Mouse (Mus musculus) limb, embryonic 12.5 days (tissue): Measurements from ENCODE around the gene Stat5b. TPM values are rescaled to one million over a fixed set of nuclear protein-coding genes. Genes with fewer than 3 reads are reported as not detected.

ENCODE experiments used
- ATAC-seq: fragments of 200-750 bp; cut with Nextera tagmentation; 2 replicates; pipeline ENCODE4 v1.8.0; 2017; ENCODE audit warnings: low read depth, moderate TSS enrichment; ENCODE audit not compliant: insufficient number of reproducible peaks, insufficient read depth, low FRiP score, low TSS enrichment
- H3K27ac ChIP-seq: fragments of 300-500 bp; sonication (generic); 2 replicates; pipeline ENCODE4 v1.5.1; 2016; ENCODE audit warnings: mild to moderate bottlenecking, moderate library complexity
- H3K27me3 ChIP-seq: fragments of 300-500 bp; sonication (generic); 2 replicates; pipeline ENCODE4 v1.6.1; 2016; ENCODE audit warnings: mild to moderate bottlenecking, moderate library complexity
- H3K36me3 ChIP-seq: fragments of 300-500 bp; sonication (generic); 2 replicates; pipeline ENCODE4 v1.6.1; 2016; ENCODE audit warnings: mild to moderate bottlenecking, moderate library complexity
- H3K4me1 ChIP-seq: fragments of 300-500 bp; sonication (generic); replicated peaks from 2 replicates; pipeline ENCODE4 v1.6.1; 2016
- H3K4me2 ChIP-seq: fragments of 300-500 bp; sonication (generic); 2 replicates; pipeline ENCODE4 v1.6.1; 2016; ENCODE audit warnings: mild to moderate bottlenecking, moderate library complexity
- H3K4me3 ChIP-seq: fragments of 300-500 bp; sonication (generic); replicated peaks from 2 replicates; pipeline ENCODE4 v1.5.1; 2016; ENCODE audit warnings: mild to moderate bottlenecking
- H3K9ac ChIP-seq: fragments of 300-500 bp; sonication (generic); replicated peaks from 2 replicates; pipeline ENCODE4 v1.6.1; 2016; ENCODE audit warnings: mild to moderate bottlenecking, moderate library complexity
- H3K9me3 ChIP-seq: fragments of 300-500 bp; sonication (generic); 2 replicates; pipeline ENCODE4 v1.6.1; 2016; ENCODE audit warnings: mild to moderate bottlenecking, moderate library complexity
- WGBS: fragments of 180-500 bp; shearing (Covaris S2); methylation state at CpG from one replicate; pipeline ENCODE4 v1.1.7; 2016; 5-methylcytosine and 5-hydroxymethylcytosine counted together
- polyA plus RNA-seq: library from polyadenylated mRNA; unstranded; fragments of >200 nt; fragmentation: Nextera tagmentation; extraction: Ambion mirVana; gene quantifications from 2 replicates; pipeline ENCODE4 v1.2.1, GENCODE M21; 2016

Stat5b gene
- polyA plus RNA-seq, 1 experiment from 2014 or later = 20.4 TPM

DNA sequence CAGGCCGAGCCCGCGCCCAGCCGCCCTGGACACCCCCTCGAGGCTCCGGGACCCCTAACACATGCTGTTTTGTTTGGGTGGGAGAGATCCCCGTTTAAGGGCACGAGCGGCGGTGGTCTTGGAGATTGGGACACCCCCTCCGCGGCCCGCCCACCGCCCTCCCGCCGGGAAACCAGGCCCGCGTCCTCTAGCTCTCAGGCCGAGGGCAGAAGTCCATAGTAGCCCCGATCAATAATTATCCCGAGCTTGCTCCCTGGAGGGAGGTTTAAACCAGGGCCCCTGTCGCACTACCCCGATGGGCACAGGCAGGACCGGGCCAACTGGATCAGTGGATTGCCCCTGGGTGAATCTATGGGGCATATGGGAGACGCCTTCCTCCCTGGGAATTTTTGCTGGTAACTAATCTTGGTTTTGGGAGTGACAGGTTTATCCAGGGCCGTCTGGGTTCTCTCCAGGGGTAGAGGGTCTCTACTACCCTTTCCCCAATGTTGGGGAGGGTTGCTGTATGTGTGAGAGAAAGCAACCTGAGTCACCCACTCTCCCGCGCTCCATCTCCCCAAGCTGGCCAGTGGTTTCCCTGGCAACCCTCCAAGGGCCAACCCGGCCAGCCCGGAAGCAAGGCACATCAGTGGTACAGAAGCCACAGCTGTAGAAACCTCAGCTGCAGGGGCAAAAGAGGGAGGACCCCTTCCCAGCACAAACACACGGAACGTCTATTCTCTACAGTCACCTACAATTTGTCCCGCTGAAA, 429 bp upstream of the Stat5b start:
- WGBS = 1% methylated on average over 33 of the region's 33 CpGs
- Histone ChIP-seq H3K9me3 (no peaks in the 10 kb centered on the region), H3K4me3 (peak overlapping the region; percentile 80), H3K27me3 (peaks cover 34% of the 10 kb centered on the region), H3K36me3 (no peaks in the 10 kb centered on the region), H3K27ac (peak overlapping the region; percentile 80), H3K4me2 (peak overlapping the region; percentile 85), H3K9ac (peak overlapping the region; percentile 90), H3K4me1 (peaks cover 22% of the 10 kb centered on the region)
- ATAC-seq = peak; percentile 33; the same call in 1 of the 2 replicates

DNA sequence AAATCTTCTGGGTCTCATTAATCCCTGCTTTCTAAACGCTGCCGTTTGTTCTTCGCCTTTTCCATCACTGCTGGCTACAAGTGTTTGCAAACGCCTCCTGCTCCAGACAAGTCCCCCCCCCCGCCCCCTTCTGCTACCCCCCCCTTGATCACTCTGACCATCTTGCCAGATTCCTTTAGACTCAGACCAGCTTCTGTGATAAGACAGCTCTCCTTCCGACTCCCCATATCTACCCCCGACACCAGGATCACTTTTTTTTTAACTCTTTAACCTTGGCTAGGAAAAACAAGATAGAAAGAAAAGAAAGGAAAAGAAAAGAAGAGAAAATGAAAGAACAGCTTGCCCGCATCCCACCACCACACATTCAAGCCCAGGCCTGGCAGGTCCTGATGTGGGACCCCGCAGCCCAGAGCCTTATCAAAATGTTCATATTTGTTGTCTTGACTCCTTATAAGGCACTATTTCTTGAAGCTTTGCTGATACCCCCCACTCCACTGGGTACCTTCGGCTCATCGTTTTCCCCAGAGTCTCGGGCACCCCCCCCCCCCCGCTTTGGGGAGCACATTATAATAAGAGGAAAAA, 977 bp downstream of the Stat5b start:
- H3K9me3 ChIP-seq = no peaks in the 10 kb centered on the region
- peak overlapping the region; percentile 85 for H3K4me2 ChIP-seq
- peak overlapping the region; percentile 80 for H3K4me3 ChIP-seq
- no peaks in the 10 kb centered on the region for H3K36me3 ChIP-seq
- 4% methylated on average over 13 of the region's 13 CpGs for WGBS
- H3K9ac ChIP-seq = peak overlapping the region; percentile 90
- H3K4me1 ChIP-seq = peaks cover 22% of the 10 kb centered on the region
- H3K27ac ChIP-seq = peak overlapping the region; percentile 80; the same call in 1 of the 2 replicates
- no peak for ATAC-seq
- peaks cover 24% of the 10 kb centered on the region for H3K27me3 ChIP-seq

DNA sequence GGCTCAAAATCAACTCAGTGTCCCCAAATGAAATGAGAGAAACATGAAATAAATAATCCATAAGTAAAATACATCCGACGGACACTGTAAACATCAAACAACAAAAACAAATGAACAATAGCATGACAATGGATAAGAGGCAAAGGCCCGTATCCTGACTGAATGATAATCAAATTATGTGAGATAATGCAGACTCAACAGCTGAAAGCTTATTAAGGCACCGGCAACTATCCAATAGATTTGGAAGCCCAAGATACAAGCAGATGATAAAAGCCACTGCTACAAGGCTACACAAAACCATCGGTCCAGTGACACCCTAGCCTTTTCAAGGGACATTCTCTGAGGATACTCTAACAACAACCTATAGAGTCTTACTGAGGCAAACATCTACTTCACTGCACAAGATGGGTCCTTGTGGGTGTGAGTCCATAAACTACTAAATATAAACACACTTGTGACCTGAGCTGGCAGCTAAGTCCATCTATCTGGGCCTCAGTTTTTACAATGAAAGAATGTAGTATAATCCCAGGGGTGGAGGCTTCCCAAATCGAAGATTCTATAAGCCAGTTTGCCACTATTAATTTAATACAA, 1.6 kb downstream of the Stat5b start:
- no peak for ATAC-seq
- H3K27me3 ChIP-seq = peaks cover 18% of the 10 kb centered on the region
- no peaks in the 10 kb centered on the region for H3K9me3 ChIP-seq
- peaks cover 22% of the 10 kb centered on the region for H3K4me1 ChIP-seq
- H3K4me2 ChIP-seq = peak overlapping the region; percentile 85
- no peak overlapping the region for H3K27ac ChIP-seq
- no peaks in the 10 kb centered on the region for H3K36me3 ChIP-seq
- 83% methylated on average over 6 of the region's 6 CpGs for WGBS
- peak overlapping the region; percentile 80 for H3K4me3 ChIP-seq
- H3K9ac ChIP-seq = peak overlapping the region; percentile 90

DNA sequence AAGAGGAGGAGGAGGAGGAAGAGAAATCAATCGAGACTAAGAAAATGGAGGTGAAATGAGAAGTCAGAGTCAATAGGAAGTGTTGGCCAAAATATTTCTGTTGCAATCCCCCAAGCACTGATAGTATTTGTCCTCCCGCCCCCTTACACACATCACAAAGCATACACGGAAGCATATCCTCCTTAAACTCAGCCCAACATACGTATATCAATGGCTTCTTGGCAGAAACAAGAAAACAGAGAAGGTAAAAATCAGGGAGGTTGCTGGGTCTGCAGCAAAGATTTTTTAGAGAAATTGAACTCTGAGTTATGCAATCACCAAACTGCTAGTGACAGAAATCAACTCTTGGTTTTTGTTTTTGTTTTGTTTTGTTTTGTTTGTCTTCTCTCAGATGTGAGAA, 2.4 kb downstream of the Stat5b start:
- Histone ChIP-seq H3K9me3 (no peaks in the 10 kb centered on the region), H3K4me2 (0 out of 2 replicates have a peak overlapping the region, but pooled peaks have one; percentile 85), H3K4me1 (peaks cover 22% of the 10 kb centered on the region), H3K4me3 (no peak overlapping the region), H3K27me3 (peaks cover 10% of the 10 kb centered on the region), H3K36me3 (no peaks in the 10 kb centered on the region), H3K27ac (no peak overlapping the region), H3K9ac (no peak overlapping the region)
- 86% methylated on average over 4 of the region's 4 CpGs for WGBS
- ATAC-seq = no peak

DNA sequence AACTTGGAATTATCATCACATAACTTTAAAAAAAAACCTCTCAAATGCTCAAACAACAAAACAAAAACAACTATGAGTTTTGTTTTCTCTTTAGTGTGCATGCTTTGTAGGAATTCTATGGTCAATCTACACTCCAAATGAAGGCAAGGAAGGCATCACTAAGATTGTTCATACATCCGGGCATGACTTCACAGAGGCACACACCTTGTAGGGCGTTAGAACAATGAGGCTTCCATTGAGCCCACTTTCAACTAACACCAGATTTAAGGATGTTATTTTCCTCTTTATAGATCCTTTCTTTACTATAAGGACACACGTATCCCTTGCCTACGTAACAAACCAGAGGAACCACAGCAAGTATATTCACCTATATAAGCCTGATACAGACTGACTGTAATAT, 3.0 kb downstream of the Stat5b start:
- H3K4me3 ChIP-seq = no peak overlapping the region
- H3K27me3 ChIP-seq = peaks cover 5% of the 10 kb centered on the region
- H3K4me2 ChIP-seq = no peak overlapping the region
- H3K9ac ChIP-seq = no peak overlapping the region
- H3K36me3 ChIP-seq = no peaks in the 10 kb centered on the region
- WGBS = 92% methylated on average over 4 of the region's 4 CpGs
- H3K4me1 ChIP-seq = peaks cover 22% of the 10 kb centered on the region
- no peak for ATAC-seq
- no peaks in the 10 kb centered on the region for H3K9me3 ChIP-seq
- no peak overlapping the region for H3K27ac ChIP-seq

DNA sequence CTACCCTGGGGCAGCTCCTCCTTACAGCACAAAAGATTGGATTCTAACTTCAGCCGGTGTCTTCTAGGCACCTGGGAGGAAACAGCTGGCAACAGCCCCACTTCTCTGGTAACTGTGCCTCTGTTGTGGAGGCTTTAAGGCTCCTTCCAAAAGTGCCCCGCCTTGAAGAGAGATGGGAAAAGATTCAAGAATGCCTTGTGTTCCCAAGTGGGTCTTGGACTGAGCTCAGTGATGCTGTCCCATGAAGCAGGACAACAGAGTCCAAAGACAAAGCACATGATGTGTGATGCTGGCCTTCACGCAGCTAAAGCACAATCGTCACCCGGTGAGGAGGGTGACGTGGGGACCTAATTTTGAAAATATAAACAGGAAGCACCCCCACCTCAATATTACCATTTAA, 4.7 kb downstream of the Stat5b start:
- ATAC-seq = no peak
- no peaks in the 10 kb centered on the region; the same call in 1 of the 2 replicates for H3K27me3 ChIP-seq
- 82% methylated on average over 6 of the region's 6 CpGs for WGBS
- no peaks in the 10 kb centered on the region for H3K9me3 ChIP-seq
- no peak overlapping the region for H3K4me3 ChIP-seq
- no peaks in the 10 kb centered on the region for H3K36me3 ChIP-seq
- H3K4me1 ChIP-seq = peaks cover 13% of the 10 kb centered on the region
- no peak overlapping the region for H3K27ac ChIP-seq
- no peak overlapping the region for H3K4me2 ChIP-seq
- no peak overlapping the region for H3K9ac ChIP-seq

DNA sequence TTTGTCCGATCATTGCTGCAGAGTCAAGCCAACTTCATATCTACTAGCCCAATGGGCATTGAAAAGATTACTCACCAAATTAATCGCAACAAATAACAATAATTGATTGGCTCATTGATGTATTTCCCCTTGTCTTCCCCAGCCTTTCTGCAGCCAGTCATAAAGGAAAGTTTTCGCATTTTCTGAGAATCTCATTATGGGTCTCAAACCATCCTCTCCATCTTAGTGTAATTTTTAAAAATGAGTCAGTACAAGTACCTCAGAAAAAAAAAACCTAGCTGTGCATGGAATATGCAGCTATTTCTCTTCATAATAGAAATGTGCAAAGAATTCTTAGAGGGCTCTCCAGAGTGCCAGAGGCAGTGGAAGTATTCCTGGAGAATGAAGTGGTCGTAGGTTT, 6.4 kb downstream of the Stat5b start:
- 88% methylated on average over 4 of the region's 4 CpGs for WGBS
- H3K27me3 ChIP-seq = no peaks in the 10 kb centered on the region; the same call in 1 of the 2 replicates
- no peaks in the 10 kb centered on the region for H3K36me3 ChIP-seq
- H3K4me3 ChIP-seq = no peak overlapping the region
- peaks cover 8% of the 10 kb centered on the region for H3K4me1 ChIP-seq
- H3K9ac ChIP-seq = no peak overlapping the region
- H3K4me2 ChIP-seq = no peak overlapping the region
- no peaks in the 10 kb centered on the region for H3K9me3 ChIP-seq
- H3K27ac ChIP-seq = no peak overlapping the region
- ATAC-seq = no peak

DNA sequence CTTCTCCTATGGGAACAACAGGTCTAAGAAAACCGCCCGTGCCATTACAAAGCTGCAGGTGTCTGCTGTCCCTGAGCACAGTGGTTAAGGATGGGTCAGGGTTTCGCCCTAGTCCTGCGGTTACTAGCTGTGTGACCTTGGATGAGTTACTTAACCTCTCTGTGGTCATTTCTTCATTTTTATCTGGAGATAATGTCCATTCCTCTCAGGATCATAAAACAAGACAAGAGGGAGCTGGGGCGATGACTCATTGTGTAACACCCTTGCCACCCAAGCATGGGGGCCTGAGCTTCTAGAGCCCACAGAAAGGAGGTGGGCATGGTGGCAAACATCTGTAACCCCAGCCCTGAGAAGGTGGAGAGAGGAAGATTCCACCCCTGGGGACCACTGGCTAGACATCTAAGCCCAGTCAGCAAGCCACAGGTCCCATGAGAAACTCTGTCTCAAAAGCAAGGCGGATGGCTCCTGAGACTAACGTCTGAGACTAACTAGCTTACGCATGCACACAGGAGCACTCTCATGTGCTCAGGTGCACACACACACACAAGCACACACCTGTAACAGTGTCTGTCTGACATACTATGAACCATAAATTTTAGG, 7.4 kb downstream of the Stat5b start:
- Histone ChIP-seq H3K36me3 (no peaks in the 10 kb centered on the region), H3K4me2 (no peak overlapping the region), H3K9ac (no peak overlapping the region), H3K4me1 (no peaks in the 10 kb centered on the region; the same call in 1 of the 2 replicates), H3K27me3 (no peaks in the 10 kb centered on the region), H3K27ac (no peak overlapping the region), H3K4me3 (no peak overlapping the region), H3K9me3 (no peaks in the 10 kb centered on the region)
- WGBS = 93% methylated on average over 8 of the region's 8 CpGs
- no peak for ATAC-seq

DNA sequence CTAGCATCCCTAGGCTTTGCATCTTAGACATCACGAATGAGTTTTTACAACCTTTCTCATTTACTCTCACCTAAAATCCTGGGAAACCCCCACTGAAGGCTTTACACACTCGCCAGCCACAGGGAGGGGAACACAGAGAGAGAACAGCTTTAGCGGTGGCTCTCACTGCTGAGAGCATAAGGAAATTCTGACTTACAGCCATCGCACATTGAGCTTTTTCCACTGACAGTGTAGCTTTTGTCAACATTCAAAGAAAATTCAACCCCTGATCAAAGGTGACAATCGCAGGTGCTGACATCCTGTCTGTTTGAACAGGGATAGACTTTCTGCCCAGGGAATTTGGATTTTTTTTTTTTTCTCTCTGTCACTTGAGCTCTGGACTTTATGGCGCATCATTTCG, 8.5 kb downstream of the Stat5b start:
- Histone ChIP-seq H3K9me3 (no peaks in the 10 kb centered on the region), H3K36me3 (no peaks in the 10 kb centered on the region), H3K9ac (no peak overlapping the region), H3K27ac (no peak overlapping the region), H3K27me3 (no peaks in the 10 kb centered on the region), H3K4me3 (no peak overlapping the region), H3K4me2 (no peak overlapping the region), H3K4me1 (no peaks in the 10 kb centered on the region; the same call in 1 of the 2 replicates)
- 80% methylated on average over 7 of the region's 7 CpGs for WGBS
- no peak for ATAC-seq

DNA sequence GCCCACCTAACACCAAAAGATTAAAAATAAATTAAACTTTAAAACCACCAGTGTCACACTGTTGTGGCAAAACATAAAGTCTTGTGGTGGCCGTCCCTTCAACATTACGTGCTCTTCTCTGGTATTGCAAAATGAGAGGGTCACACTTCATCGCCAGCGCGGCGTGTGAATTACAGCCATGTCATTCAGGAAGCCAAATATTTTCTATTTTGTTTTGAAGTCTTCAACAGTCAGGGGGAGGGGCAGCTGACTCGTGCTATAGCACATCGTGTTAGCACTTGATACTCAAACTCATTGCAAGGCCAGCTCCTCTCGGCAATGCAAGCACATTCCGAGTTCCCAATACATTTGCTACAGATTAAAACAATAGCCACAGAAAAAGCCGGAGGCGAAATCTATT, 9.7 kb downstream of the Stat5b start:
- 60% methylated on average over 12 of the region's 12 CpGs for WGBS
- ATAC-seq = no peak
- no peaks in the 10 kb centered on the region; the same call in 1 of the 2 replicates for H3K4me1 ChIP-seq
- H3K27me3 ChIP-seq = no peaks in the 10 kb centered on the region
- H3K27ac ChIP-seq = no peak overlapping the region
- no peaks in the 10 kb centered on the region for H3K36me3 ChIP-seq
- H3K4me2 ChIP-seq = no peak overlapping the region
- no peaks in the 10 kb centered on the region for H3K9me3 ChIP-seq
- no peak overlapping the region for H3K4me3 ChIP-seq
- H3K9ac ChIP-seq = no peak overlapping the region

DNA sequence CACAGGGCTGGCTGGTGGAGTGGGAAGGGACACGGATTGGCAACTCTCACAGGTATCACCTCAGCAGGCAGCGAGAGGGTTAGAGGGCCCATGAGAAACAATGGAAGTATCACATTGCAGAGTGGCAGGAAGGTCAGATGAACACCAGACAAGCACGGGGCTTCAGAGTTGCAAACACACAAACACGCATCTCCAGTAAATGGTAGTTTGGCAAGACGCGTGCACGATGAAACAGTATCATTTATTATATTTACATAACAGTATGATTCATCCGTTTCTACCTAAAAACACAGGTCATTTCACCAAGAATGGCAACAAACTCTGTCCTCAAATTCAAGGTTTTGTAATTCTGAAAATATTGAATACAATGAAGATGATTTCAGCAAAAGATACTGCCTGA, 11.0 kb downstream of the Stat5b start:
- H3K36me3 ChIP-seq = no peaks in the 10 kb centered on the region
- H3K4me1 ChIP-seq = no peaks in the 10 kb centered on the region
- ATAC-seq = no peak
- 76% methylated on average over 8 of the region's 8 CpGs for WGBS
- no peak overlapping the region for H3K27ac ChIP-seq
- no peaks in the 10 kb centered on the region for H3K9me3 ChIP-seq
- H3K4me2 ChIP-seq = no peak overlapping the region
- H3K27me3 ChIP-seq = no peaks in the 10 kb centered on the region
- no peak overlapping the region for H3K4me3 ChIP-seq
- H3K9ac ChIP-seq = no peak overlapping the region
